Mouse (Mus musculus): ENCODE measurements around the gene Gnb5.

Gene Gnb5

DNA sequence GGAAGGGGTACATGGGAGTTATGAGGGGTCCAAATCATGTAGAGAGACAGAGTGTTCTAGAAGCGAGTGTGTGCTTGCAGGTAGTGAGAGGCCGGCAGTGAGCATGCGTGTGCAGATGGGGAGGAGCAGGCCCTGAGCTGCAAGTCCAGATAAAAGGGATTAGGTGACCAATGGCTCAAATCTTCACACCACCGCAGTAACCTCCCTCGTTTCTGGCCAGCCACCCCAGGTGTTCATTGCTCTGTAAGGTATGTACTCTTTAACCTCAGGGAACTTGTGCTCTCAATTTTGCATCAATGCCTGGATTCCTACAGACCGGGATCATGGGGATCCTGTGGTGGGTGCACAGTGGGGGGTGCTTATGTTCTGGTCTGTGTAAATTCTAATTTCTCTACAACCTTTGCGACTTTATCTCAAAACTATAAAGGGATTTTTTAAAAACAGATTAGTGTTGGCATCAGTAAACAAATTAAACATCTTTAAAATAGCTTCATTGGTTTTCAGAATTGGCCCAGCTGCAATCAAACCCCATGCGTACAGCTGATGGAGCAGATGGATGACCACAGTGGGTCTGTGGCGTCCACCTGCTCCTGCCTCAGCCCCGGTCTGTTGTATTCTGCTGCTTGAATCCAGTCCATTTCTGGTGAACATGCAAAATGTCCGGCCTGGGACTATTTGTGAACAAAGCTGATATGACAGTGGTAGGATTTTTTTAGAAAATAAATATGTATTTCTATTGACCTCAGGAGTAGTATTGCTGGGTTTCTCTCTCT is at the start of gene Gnb5:
Gene Gnb5, plus strand, starts transcription at position 163 of the 773 bp plus-strand sequence.
- no peak for DNase-seq

DNA sequence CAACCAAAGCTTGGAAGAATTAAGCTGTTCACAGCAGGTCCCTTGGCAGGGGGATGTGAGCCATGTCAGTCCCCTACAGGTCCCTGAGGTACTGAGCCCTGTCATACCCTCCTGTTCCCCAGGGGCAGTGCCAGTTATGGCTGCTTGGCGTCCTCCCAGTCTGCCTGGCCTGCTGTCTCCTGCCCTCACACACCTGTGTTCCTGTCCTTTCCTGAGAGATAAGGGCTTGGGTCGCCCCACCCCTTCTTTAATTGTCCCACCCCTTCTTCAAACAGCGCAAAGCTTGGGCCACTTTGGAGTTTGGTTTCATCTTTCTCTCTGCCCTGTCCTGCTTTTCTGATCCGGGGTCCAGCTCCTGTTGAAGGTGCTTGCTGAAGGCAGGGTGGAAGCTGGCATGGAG is 47.3 kb upstream of the Gnb5 start:
- no peak for DNase-seq

DNA sequence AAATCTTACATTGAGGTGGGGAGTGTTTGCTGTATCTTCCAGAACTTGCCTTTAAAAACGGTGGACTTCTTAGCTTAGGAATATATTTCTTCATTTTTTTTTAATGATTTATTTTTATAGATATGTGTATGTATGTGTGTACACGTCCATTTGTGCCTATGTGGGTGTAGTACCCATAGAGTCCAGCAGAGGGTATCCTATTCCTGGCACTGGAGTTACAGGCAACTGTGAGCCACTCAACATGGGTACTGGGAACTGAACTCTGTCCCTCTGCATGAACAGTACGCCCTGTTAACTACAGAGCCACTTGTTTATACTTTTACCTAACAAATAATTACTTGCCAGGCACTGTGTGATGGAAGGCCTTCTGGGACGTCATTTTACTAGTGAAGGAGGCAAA is 46.4 kb upstream of the Gnb5 start:
- DNase-seq, result no peak

DNA sequence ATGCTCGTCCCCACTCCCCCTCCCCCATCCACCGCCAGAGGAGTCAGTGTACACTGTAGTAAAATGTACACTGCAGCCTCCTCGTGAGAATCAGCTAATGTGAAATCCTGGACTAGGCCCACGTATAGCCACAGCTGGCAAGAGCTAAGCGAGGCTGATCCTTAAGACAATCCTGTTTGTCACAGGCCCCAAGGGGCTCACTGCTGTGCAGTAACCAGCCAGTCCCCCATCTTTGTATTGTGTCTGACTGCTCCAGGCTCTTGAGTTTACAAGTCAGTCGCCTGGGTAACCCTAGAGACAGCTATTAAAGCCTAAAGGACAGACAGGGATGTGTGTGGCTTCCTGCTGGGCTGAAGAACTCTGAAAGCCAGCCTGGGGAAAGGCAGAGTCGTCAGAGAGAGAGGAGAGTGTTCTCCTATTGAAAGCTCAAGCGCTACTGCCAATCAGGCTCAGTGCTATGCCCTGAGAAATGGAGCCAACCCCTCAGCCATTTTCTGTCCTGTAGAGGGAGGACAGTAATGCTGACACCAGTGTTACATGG is 44.7 kb upstream of the Gnb5 start:
- DNase-seq, result no peak

DNA sequence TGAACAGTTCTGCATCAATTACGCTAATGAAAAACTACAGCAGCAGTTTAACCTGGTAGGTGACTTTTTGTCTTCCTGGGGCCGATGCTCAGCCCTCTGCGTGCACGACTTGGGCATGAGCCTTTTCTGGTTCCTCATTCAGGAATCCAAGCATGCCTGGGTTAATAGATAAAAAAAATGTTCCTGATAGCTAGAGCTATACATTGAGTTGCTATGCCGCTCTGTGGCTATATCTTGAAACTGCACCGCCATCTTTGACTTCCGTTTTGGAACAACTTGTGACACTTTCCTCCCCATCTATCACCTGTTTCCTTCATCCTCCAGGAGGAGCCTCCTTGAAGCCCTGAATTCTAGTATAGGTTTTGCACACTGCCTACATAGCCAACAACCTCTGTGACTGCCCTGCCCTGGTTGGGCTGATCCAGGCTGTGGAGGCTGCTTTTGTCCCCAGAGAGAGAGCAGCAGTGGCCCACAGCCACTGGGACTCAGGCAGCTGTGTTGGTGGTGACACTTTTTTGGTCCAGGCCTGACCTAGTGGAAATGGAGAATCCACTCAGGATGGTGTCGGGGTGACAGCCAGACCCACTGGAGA is 43.8 kb upstream of the Gnb5 start:
- no peak for DNase-seq

DNA sequence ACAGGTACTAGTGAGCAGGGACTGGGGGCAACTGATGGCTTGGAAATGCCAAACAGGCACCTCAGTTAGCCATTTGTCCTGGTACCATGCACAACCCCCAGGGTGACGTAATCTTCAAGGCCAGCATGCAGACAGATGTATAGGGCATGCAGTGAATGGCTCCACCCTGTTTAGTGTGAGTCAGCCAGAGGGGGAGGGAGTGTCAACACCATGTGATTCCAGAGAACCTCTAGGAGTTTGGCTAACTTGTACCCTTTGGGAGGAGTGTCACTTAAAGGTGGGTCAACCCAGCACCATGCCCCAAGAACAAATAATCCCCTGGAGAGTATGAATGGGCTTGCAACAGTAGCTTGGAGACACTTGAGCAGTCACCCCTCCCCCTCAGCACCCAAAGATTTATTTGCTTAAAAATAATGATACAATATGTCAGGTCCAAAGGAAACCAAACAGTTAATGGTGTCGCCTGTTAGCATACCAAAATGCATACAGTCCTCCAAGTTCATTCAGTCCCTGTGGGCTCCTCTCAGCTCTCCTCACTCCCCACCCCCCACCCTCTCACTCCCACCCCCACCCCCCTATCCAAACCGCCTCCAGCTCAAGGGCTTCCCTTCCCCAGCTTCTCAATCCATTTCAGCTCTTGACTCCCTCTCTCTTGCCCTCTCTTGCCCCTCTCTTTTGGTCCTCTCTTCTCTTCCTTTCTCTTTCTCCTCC is 41.9 kb upstream of the Gnb5 start:
- DNase-seq, result no peak

DNA sequence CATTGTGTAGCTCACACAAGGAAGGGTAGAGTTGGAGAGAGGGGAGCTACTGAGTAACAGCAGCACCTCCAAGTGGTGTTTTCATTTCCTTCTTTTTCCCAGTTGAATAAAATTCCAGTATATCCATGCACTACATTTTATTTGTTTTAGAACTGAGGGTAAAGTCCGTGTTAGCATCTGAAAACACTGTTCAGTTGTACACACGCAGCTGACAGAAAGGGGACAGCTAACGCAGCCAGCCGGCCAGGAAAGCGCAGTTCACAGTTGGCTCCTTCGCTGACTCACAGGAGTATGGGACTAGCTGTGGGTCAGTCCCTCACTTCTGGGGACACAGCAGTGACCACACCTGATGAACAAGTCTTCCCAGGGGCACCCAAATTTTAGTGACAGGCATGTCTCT is 38.9 kb upstream of the Gnb5 start:
- no peak for DNase-seq

DNA sequence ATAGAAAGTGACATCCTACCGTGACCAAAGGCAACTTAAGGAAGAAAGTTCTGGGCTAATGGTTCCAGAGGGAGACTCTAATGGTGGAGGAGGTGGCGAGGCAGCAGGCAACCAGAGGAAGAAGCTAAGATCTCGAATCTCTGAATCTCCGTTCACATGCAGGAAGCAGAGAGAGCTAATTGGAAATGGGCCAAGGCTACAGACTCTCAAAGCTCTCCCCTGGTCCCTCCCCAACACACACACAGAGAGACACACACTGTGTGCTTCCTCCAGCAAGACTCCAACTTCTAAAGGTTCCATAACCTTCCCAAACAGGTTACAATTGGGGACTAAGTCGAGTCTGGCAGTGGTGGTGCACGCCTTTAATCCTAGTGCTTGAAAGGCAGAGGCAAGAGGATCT is 35.7 kb upstream of the Gnb5 start:
- DNase-seq, result no peak

DNA sequence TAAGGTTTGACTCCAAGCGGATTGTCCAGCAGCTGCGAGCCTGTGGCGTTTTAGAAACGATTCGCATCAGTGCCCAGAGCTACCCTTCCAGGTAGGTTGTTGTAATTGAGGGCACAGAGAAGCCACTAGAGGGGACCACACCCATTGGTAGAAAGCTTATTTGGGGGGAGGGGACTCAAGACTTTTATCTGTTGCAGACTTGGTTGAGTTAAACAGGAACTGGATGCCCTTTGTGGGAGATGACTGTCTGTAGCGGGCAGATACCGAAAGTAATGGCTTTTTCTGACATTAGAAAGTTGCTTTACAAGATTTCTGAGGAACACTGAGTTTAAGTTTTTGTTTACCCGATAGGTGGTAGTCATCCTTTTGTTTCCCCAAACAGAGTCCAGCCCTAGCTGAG is 34.5 kb upstream of the Gnb5 start:
- DNase-seq, result no peak

DNA sequence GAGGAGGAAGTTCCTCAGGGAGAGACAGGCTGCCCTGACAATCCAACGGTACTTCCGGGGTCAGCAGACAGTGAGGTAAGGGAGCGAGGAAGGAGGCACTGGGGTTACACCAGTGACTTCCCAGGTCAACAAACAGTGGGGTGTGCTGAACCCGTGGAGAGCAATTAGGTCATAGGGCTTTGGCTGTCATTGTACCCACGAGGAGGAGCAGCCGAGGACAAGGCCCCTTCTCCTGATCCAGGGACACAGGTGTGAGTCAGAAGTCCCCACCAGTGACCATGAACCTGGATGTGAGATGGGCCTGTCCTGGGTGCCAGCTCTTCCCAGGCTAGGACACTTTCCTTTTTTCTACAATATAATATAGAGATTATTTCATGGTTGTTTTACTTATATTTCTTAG is 32.4 kb upstream of the Gnb5 start:
- DNase-seq, result no peak

DNA sequence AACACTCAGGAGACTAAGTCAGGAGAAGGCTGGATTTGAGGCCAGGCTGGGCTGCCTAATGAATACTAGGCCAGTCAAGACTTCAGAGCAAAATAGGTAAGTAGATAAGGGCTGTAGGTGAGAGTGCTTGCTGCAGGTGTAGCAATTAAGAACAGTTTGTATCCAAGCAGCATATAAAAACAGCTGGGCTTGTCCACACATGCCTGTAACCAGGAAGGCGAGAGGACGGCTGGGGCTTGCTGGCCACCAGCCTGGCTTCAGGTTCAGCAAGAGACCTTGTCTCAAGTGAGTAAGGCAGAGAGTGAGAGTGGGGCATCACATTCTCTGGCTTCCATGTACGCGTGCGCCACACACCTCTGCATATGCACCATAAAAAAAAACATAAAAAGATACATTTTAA is 31.6 kb upstream of the Gnb5 start:
- no peak for DNase-seq

DNA sequence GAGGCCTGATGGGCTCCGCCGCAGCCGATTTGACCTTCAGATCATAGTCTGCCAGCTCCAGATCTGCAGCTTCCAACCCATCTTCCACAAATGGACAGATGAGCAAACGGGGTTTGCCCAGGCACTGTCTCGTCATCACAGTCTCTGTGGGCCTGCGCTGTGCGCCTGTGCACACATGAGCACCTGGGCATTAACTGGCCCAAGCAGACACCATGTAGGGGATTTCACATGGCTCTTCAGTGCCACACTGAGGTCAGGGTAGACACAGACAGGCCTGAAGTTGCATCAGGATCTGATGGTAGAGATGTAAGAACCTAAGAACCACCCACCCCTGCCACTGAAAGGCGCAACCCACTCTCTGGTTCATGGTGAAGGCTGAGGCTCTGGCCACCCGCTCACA is 31.0 kb upstream of the Gnb5 start:
- no peak for DNase-seq

DNA sequence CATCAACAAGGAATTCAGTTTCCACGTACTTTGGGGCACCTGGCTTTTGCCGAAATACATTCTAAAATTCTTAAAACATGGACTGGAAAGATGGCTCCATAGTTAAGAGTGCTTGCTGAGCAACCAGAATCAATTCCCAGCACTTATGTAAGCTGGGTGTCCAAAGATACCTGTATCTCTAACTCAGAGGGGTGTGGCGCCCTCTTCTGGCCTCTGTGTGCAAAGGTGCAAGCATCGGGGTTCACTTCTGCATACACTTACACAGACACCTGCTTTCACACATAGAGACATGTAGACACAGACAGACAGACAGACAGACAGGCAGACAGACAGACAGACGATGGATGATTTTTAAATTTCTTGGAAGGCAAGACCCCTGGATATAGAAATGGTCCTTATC is 25.3 kb upstream of the Gnb5 start:
- DNase-seq, result no peak

DNA sequence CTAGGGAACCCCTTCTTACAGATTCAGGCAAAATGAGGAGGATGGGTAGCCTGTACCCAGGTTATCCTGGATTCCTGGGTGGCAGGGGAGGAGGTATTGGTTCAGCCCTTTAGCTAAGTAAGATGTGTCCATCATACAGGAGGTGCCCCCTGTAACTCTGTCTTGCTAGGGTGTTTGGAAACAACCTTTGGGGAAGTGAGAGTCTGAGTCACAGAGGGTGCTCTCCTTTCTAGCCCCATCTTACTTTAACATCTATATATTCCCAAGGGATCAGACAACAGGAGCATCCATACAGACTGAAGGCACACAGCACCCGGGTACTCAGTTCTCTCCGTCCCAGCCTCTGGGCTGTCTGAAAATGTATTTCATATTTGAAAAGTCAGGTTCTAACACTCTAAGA is 23.9 kb upstream of the Gnb5 start:
- DNase-seq, result no peak

DNA sequence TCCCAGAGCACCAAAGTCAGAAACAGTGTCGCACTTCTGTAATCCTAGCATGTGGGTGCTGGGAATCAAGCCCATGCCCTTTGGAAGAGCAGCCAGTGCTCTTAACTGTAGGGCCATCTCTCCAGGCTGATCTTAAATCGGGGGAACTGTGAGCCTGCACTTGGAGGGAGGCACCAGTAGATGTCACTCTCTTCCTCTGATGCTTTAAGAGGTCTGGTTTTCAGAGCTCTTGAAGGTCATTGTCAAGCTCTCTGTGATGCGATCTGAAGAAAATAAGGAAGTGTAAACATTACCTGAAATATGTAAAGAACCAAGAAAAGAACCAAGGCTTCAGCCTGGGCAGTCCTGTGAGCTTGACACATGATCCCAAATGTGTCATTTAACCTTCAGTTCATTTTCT is 23.3 kb upstream of the Gnb5 start:
- peak; percentile 63 for DNase-seq

DNA sequence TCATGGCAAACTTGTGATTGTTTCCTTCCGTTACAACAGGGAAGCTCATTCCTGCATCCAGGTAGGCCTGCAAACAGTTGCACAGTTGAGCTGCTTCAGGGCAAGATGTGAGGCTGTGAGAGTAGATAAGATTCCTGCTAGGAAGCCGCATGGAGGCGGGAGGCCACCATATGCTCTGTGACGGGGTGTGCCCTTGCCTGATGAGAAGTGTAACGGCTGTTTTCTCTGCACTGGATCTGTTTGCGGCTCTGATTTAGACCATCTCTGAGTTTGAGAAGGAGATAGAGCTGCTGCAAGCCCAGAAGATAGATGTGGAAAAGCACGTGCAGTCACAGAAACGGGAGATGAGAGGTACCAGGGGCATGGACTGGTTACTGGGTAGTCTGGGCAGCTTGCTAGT is 22.5 kb upstream of the Gnb5 start:
- peak; percentile 19 for DNase-seq

DNA sequence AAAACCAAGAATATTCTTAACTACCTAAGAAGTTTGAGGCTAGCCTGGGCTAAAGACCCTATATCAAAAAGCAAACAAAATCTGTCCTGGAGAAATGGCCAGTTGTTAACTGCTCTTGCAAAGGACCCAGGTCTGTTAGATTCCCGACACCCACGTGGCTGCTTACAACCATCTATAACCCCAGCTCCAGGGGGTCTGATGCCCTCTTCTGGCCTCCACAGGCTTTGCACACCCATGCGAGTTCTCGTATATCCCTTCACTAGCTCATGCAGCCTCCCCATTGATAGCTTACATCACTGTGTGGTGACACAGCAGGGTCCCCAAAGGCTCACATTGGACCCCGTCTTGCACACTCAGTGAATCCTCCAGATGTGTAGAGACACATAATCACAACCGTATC is 20.7 kb upstream of the Gnb5 start:
- DNase-seq, result no peak

DNA sequence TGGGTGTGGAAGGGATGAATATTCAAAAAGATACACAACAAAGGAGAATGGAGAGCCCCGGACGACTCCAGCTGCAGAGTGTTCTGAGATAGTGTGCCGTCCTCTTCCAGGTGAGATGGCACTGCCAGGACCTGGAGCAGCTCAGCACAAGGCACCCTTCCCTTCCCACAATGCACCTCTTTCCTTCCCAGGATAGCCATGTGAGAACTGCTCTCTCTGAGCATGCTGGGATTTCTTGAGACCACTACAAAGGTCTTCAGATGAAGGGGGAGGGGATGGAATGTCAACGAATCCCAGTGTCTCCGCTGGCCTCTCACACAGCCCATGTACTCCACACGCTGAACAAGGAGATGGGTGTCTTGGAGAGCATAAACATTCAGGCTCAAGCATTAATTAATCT is 18.5 kb upstream of the Gnb5 start:
- DNase-seq, result no peak

DNA sequence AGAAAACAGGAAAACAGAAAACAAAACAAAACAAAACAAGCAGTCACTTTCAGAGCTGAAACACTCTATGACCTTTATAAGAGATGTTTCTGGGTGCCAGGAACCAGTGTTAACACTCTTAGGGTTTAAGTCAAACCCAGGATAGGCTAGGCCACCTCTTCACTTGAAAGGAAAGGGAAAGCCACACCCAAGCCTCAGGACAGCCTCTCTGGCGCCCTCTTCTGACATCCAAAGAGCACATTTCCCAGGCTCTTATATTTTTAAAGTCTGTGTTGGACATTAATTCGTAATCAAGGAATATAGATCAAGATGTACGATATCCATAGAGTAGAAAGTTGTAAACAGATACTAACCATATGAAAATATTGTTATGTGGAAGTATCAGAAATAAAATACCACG is 16.5 kb upstream of the Gnb5 start:
- no peak for DNase-seq

DNA sequence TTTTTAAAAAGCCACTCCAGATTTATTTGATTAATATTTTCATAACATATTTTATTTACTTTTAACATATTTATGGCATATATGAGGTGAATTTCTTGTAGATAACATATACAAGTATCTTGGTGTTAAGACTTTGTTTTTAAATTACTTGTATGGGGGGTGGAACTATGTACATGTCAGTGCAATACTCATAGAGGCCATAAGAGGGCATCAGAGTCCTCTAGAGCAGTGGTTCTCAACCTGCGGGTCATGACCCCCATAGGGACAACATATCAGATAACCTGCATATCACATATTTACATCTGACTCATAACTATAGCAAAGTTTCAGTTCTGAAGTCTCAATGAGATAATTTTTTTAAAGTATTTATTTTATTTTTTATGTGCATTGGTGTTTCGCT is 6.7 kb upstream of the Gnb5 start:
- DNase-seq, result no peak

DNA sequence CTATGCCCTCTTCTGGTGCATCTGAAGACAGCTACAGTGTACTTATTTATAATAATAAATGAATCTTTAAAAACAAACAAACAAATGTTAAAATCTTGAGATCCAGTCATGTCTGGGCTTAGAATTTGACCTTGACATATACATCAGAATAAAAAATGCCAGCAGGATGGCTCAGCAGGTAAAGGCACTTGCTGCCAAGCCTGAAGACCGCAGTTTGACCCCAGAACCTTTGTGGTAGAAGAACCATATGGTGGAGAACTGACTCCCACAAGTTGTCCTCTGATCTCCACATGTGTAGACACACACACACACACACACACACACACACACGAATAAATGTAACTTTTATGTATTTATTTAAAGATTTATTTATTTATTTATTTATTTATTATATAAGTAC is 3.1 kb upstream of the Gnb5 start:
- DNase-seq, result no peak

DNA sequence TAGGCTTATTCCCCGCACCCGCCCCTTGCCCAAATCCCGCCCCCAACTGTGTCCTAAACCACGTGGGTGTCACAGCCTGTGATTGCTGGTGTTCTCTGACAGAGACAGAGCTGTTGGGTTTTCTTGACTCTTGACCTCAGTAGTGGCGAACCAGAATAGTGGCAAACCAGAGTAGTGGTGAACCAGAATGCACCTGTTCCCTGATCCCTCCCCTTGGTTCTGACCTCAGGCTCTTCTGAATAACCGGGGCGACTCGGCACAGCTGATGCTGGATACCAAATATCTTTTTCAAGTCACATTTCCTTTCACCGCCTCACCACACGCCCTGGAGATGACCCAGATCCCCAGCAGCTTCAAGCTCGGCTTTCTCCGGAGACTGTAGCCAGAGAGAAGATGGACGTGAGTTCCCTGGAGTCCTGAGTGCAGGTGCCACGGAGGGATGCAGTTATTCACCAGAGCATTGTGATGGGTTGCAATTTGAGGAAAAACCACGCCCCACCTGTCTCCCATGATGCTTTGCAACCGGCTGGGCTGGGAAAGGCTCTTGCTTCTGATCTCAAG is 2.3 kb upstream of the Gnb5 start:
- DNase-seq, result no peak

DNA sequence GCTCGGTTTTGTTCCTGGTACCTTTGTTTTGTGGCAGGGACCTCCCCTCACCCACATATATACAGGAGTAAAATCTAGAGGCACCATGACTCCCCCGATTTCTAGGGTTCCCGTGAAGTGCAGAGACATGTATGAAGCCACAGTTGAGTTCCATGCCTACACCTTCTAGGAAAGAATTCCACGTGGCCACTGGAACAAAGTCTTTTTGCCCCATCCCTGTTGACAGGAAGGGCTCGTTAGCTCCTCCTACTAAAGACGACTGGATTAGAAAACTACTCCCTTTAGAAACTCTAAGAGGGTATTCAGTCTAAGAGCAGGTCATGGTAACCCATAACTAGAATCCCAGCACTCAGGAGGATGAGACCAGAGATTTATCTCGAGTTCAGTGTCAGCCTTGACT is 1.8 kb upstream of the Gnb5 start:
- no peak for DNase-seq

DNA sequence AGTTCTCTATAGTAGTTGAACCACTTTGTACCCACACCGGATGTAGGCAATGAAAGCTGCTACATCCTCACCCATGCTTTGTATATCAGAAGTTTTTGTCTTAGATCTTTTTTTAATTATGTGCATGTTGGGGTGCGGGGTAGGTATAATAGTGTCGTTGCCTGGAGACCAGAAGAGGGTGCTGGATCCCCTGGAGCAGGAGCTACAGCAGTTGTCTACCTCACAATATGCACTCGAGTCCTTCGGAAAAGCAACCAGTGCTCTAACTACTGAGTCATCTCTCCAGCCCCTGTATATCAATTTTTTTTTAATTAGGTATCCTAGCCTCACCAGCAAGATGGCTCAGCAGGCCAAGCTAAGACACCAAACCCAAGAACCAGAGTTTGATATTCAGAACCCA is 927 bp downstream of the Gnb5 start:
- no peak for DNase-seq

Data from layer of hippocampus, adult 9-11 months (tissue).